Mouse (Mus musculus) E14TG2a.4 (cell line): ENCODE measurements at regions not wholly inside any gene's neighbourhood (a gene's known extent, or its start where the extent isn't known, plus 50 kb on each side); places are given as distances from the start of the nearest gene placed in this dataset.

ENCODE experiments used
- CTCF ChIP-seq: conservative IDR thresholded peaks from 2 replicates; pipeline ENCODE4 v1.5.1; 2014; ENCODE audit warnings: low read length
- NANOG ChIP-seq: IDR thresholded peaks from 2 replicates; pipeline ENCODE4 v1.6.1; 2014; ENCODE audit warnings: borderline replicate concordance, low read length, mixed read lengths

GRCm38 (mm10) chr1:73456359-73457062 lies 440.8 kb upstream of the Tnp1 start:
- TF ChIP-seq CTCF (no peak), NANOG (no peak)
